13 mouse cellular contexts compared by ENCODE assay signal in genomic region chr1:42711456-42712310, GRCm38 (mm10). TPM values are rescaled to one million over a fixed set of nuclear protein-coding genes. Genes with fewer than 3 reads are reported as not detected.
DNase-seq lines count a peak whose midpoint lies in the region; ATAC-seq lines count a peak whose summit lies in the region.
"Had no signal": no experiment of that assay in that cellular context is flagged by ENCODE, and none has a peak within 500 bp of the region (broad histone marks: within the 10 kb centered on the region; RNA-seq: fewer than 3 reads in every experiment).

No protein-coding gene starts in this region.

- H3K36me3 ChIP-seq in embryonic facial prominence, embryonic 15.5 days, result no peaks in the 10 kb centered on the region
- H3K36me3 ChIP-seq in hindbrain, embryonic 15.5 days, result no peaks in the 10 kb centered on the region

- ATAC-seq in embryonic facial prominence, embryonic 15.5 days (ENCODE audit: insufficient number of reproducible peaks, low FRiP score, low TSS enrichment, low read depth), result no peak
- ATAC-seq in hindbrain, embryonic 15.5 days (ENCODE audit: low FRiP score, low read depth), result 0 out of 2 replicates have a peak, but pooled peaks have one; percentile 14

- peak overlapping the region; percentile 6; the same call in 1 of the 2 replicates for H3K4me3 ChIP-seq in embryonic facial prominence, embryonic 15.5 days (replicated peaks)
- peak overlapping the region; percentile 43 for H3K4me3 ChIP-seq in hindbrain, embryonic 15.5 days

- peak overlapping the region; percentile 21 for H3K4me2 ChIP-seq in embryonic facial prominence, embryonic 15.5 days (replicated peaks)
- H3K4me2 ChIP-seq in hindbrain, embryonic 15.5 days, result peak overlapping the region; percentile 65

- peaks cover 86% of the 10 kb centered on the region for H3K27me3 ChIP-seq in embryonic facial prominence, embryonic 15.5 days
- H3K27me3 ChIP-seq in hindbrain, embryonic 15.5 days, result no peaks in the 10 kb centered on the region

- peak; percentile 60 for DNase-seq in kidney, adult 18-20 months
- no peak for DNase-seq in kidney, postnatal 10 days
- peak; percentile 43 for DNase-seq in neural tube, embryonic 10.5 days (ENCODE audit: extremely low spot score, low spot score)
- no peak for DNase-seq in lung, postnatal 36 days
- no peak for DNase-seq in lung, postnatal 10 days
- DNase-seq in right cerebral cortex, postnatal 25 days, result no peak
- DNase-seq: adrenal gland, adult 2 months; cerebellum, adult 11-12 months; gastrocnemius, postnatal 36 days; heart, postnatal 36 days had no signal

- 12% methylated on average over 8 of the region's 8 CpGs for WGBS in embryonic facial prominence, embryonic 15.5 days
- 22% methylated on average over 8 of the region's 8 CpGs for WGBS in hindbrain, embryonic 15.5 days

- no peaks in the 10 kb centered on the region for H3K9me3 ChIP-seq in embryonic facial prominence, embryonic 15.5 days (replicated peaks)
- H3K9me3 ChIP-seq in hindbrain, embryonic 15.5 days, result no peaks in the 10 kb centered on the region

- no peak overlapping the region for H3K27ac ChIP-seq in embryonic facial prominence, embryonic 15.5 days (replicated peaks)
- peak overlapping the region; percentile 57 for H3K27ac ChIP-seq in hindbrain, embryonic 15.5 days (replicated peaks)

- H3K9ac ChIP-seq in embryonic facial prominence, embryonic 15.5 days, result no peak overlapping the region
- peak overlapping the region; percentile 23 for H3K9ac ChIP-seq in hindbrain, embryonic 15.5 days

- H3K4me1 ChIP-seq in embryonic facial prominence, embryonic 15.5 days, result peaks cover 15% of the 10 kb centered on the region; the same call in 1 of the 2 replicates
- peaks cover 26% of the 10 kb centered on the region for H3K4me1 ChIP-seq in hindbrain, embryonic 15.5 days (replicated peaks)

RNA-seq across cellular contexts. Expression of gene Pou3f3, which starts 16.1 kb away (rescaled TPM):
- 3.9 and 4.4 TPM in 2 replicates for polyA plus RNA-seq in embryonic facial prominence, embryonic 15.5 days (2015; fragmentation: Nextera tagmentation; extraction: Ambion mirVana)
- 11.0 and 16.4 TPM in 2 replicates for polyA plus RNA-seq in hindbrain, embryonic 15.5 days (2015; fragmentation: Nextera tagmentation; extraction: Ambion mirVana)
- polyA plus RNA-seq: liver, embryonic 16.5 days had no signal

Comparison
In these comparisons a context has a peak if more than half of its experiments do, and no peak if none do; other contexts are left out.
1. DNase-seq: peak in kidney, adult 18-20 months (single experiment) and neural tube, embryonic 10.5 days (single experiment); none in kidney, postnatal 10 days (single experiment), lung, postnatal 36 days (single experiment), lung, postnatal 10 days (single experiment) and right cerebral cortex, postnatal 25 days (single experiment).